Mouse (Mus musculus) lung, postnatal 0 days (tissue): ENCODE data around the gene Thy1. TPM values are rescaled to one million over a fixed set of nuclear protein-coding genes. Genes with fewer than 3 reads are reported as not detected.
A peak's percentile ranks its signal among the peaks of the same experiment; 100 is the strongest.

Experiments used
- ATAC-seq: fragments of 200-750 bp; cut with Nextera tagmentation; 2 replicates; pipeline ENCODE4 v1.8.0; 2017; ENCODE audit warnings: moderate library complexity
- DNase-seq: peaks from one replicate; pipeline ENCODE4 v3.0.0-alpha.2; 2016; ENCODE audit warnings: low spot score
- H3K27ac ChIP-seq: fragments of 300-500 bp; sonication (generic); 2 replicates; pipeline ENCODE4 v1.5.1; 2014; ENCODE audit warnings: antibody characterized with exemption, mild to moderate bottlenecking, low read length, mixed read lengths
- H3K27me3 ChIP-seq: fragments of 300-500 bp; sonication (generic); replicated peaks from 2 replicates; pipeline ENCODE4 v1.6.1; 2014; ENCODE audit warnings: low read length, mixed read lengths; ENCODE audit not compliant: insufficient read depth
- H3K36me3 ChIP-seq: fragments of 300-500 bp; sonication (generic); 2 replicates; pipeline ENCODE4 v1.6.1; 2014; ENCODE audit warnings: low read length, mixed read lengths; ENCODE audit not compliant: insufficient read depth
- H3K4me1 ChIP-seq: fragments of 300-500 bp; sonication (generic); 2 replicates; pipeline ENCODE4 v1.6.1; 2014; ENCODE audit warnings: antibody characterized with exemption, low read depth, low read length, mixed read lengths; ENCODE audit not compliant: insufficient read depth
- H3K4me2 ChIP-seq: fragments of 300-500 bp; sonication (generic); replicated peaks from 2 replicates; pipeline ENCODE4 v1.6.1; 2014; ENCODE audit warnings: low read depth, mild to moderate bottlenecking, low read length, moderate library complexity, mixed read lengths
- H3K4me3 ChIP-seq: fragments of 300-500 bp; sonication (generic); 2 replicates; pipeline ENCODE4 v1.5.1; 2014; ENCODE audit warnings: low read depth, low read length
- H3K9ac ChIP-seq: fragments of 300-500 bp; sonication (generic); replicated peaks from 2 replicates; pipeline ENCODE4 v1.6.1; 2014; ENCODE audit warnings: low read depth, mild to moderate bottlenecking
- H3K9me3 ChIP-seq: fragments of 300-500 bp; sonication (generic); 2 replicates; pipeline ENCODE4 v1.6.1; 2016; ENCODE audit warnings: low read length, mixed read lengths
- CTCF ChIP-seq: IDR thresholded peaks from 2 replicates; pipeline ENCODE4 v1.5.1; 2016; ENCODE audit warnings: antibody characterized with exemption, mild to moderate bottlenecking
- EP300 ChIP-seq: IDR thresholded peaks from 2 replicates; pipeline ENCODE4 v1.6.1; 2016; ENCODE audit warnings: antibody characterized with exemption, mild to moderate bottlenecking, control low read depth
- WGBS: fragments of 180-500 bp; shearing (Covaris S2); extraction: QIAGEN DNeasy Blood & Tissue Kit; methylation state at CpG from one replicate; pipeline ENCODE4 v1.1.7; 2014; 5-methylcytosine and 5-hydroxymethylcytosine counted together
- polyA plus RNA-seq: library from polyadenylated mRNA; unstranded; fragments of >200 nt; fragmentation: Nextera tagmentation; extraction: Ambion mirVana; gene quantifications from 2 replicates; pipeline ENCODE4 v1.2.1, GENCODE M21; 2015

Thy1 gene
- polyA plus RNA-seq, 1 experiment from 2014 or later: 2.9 TPM

DNA sequence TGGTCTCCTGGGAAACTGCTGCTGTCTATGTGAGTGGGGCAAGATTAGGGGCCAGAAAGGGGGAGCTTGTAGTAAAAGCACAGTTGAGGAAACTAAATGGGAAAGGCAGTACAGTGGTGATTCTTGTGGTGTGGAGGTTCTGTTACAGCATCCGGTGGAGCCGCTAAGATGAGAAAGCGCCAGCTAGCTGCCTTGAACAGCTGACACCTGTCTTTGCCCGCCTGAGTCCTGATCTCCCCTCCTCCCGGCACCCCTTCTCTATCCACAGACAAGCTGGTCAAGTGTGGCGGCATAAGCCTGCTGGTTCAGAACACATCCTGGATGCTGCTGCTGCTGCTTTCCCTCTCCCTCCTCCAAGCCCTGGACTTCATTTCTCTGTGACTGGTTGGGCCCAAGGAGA is 3.9 kb downstream of the Thy1 start:
- TF ChIP-seq CTCF (no peak), EP300 (no peak)
- 26% methylated on average over 6 of the region's 6 CpGs for WGBS
- H3K4me2 ChIP-seq: no peak overlapping the region
- H3K4me3 ChIP-seq: no peak overlapping the region
- no peaks in the 10 kb centered on the region for H3K4me1 ChIP-seq
- H3K27me3 ChIP-seq: peaks cover 17% of the 10 kb centered on the region
- no peaks in the 10 kb centered on the region for H3K36me3 ChIP-seq
- DNase-seq: no peak
- H3K9ac ChIP-seq: no peak overlapping the region
- ATAC-seq: no peak
- no peak overlapping the region for H3K27ac ChIP-seq
- H3K9me3 ChIP-seq: no peaks in the 10 kb centered on the region

DNA sequence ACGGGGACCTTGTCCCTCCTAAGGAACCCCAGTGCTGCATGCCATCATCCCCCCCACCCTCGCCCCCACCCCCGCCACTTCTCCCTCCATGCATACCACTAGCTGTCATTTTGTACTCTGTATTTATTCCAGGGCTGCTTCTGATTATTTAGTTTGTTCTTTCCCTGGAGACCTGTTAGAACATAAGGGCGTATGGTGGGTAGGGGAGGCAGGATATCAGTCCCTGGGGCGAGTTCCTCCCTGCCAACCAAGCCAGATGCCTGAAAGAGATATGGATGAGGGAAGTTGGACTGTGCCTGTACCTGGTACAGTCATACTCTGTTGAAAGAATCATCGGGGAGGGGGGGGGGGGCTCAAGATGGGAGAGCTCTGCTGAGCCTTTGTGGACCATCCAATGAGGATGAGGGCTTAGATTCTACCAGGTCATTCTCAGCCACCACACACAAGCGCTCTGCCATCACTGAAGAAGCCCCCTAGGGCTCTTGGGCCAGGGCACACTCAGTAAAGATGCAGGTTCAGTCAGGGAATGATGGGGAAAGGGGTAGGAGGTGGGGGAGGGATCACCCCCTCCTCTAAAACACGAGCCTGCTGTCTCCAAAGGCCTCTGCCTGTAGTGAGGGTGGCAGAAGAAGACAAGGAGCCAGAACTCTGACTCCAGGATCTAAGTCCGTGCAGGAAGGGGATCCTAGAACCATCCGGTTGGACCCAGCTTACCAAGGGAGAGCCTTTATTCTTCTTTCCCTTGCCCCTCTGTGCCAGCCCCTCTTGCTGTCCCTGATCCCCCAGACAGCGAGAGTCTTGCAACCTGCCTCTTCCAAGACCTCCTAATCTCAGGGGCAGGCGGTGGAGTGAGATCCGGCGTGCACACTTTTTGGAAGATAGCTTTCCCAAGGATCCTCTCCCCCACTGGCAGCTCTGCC is 4.6 kb downstream of the Thy1 start:
- peaks cover 15% of the 10 kb centered on the region for H3K27me3 ChIP-seq
- H3K36me3 ChIP-seq: no peaks in the 10 kb centered on the region
- no peak overlapping the region for H3K27ac ChIP-seq
- no peak for DNase-seq
- 64% methylated on average over 14 of the region's 14 CpGs for WGBS
- no peak overlapping the region for H3K4me3 ChIP-seq
- H3K4me1 ChIP-seq: no peaks in the 10 kb centered on the region
- no peak overlapping the region for H3K4me2 ChIP-seq
- H3K9me3 ChIP-seq: no peaks in the 10 kb centered on the region
- TF ChIP-seq EP300 (no peak), CTCF (no peak)
- H3K9ac ChIP-seq: no peak overlapping the region
- ATAC-seq: no peak

DNA sequence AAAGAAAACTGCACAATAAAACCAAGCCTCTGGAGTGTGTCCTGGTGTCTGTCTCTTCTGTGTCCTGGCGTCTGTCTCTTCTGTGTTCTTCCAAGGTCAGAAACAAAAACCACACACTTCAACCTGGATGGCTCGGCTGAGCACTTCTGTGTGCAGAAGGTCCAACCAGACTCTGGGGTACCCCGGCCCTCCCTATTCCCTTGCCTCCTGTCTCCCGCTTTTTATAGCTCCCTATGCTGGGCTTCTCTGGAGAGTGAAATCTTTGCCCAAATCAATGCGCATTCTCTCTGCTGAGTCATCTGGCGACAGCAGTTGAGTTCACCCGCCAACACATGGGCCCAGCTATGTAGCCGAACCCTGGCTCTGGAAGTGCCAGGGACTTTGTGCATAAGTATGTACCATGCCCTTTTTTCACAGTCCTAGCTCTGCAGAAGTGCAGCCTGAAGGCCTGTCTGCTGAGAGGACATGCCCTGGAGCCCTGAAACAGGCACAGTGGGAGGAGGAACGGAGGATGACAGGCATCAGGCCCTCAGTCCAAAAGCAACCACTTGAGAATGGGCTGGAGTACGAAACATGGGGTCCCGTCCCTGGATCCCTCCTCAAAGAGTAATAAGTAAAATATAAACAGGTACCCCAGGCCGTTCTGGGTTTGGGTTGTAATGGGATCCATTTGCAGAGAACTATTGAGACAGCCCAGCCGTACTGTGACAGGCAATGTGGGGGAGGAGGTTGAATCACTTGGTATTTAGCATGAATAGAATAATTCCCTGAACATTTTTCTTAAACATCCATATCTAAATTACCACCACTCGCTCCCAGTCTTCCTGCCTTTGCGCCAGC is 5.6 kb downstream of the Thy1 start:
- H3K27me3 ChIP-seq: peaks cover 8% of the 10 kb centered on the region
- H3K27ac ChIP-seq: no peak overlapping the region

DNA sequence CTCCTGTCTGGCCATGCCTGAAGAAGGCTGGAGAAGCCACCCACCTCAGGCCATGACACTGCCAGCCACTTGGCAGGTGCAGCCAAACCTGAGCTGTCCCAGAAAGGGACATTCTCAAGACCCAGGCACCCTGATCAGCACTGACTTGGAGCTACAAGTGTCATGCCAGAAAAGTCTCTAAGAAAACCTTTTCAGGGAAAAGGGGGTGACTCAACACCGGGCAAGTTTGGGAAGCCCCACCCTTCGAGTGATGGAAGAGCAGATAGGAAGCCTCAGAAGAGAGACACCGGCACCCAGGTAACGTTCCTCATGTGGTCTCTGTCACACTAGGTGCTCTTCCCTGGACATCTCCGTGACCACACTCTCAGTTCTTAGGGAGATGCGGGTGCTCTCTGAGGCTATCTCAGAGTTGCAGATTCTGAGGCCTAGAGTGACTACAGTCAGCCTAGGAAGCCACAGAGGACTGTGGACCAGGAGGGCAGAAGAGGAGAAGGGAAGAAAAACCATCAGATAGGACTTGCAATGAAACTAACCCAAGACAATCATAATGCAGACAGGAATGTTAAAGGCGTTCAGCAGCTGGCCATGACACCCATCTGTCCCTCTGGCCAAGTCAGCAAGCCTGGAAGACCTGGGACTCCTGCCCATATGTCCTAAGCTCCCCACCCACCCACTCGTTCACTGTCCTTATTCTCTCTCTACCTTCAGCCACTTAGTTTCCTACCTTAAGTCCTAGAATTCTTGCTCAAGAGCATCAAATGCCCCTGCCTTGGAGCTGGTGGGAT is 6.4 kb downstream of the Thy1 start:
- Histone ChIP-seq H3K4me1 (no peaks in the 10 kb centered on the region), H3K36me3 (no peaks in the 10 kb centered on the region), H3K4me2 (no peak overlapping the region), H3K9me3 (no peaks in the 10 kb centered on the region), H3K9ac (no peak overlapping the region), H3K4me3 (no peak overlapping the region), H3K27me3 (peaks cover 2% of the 10 kb centered on the region; the same call in 1 of the 2 replicates), H3K27ac (no peak overlapping the region)
- no peak for DNase-seq
- no peak for ATAC-seq
- TF ChIP-seq CTCF (no peak), EP300 (no peak)
- 84% methylated on average over 8 of the region's 8 CpGs for WGBS

More for the DNA sequence above, 5.6 kb downstream of the Thy1 start:
- no peaks in the 10 kb centered on the region for H3K9me3 ChIP-seq
- no peaks in the 10 kb centered on the region for H3K4me1 ChIP-seq
- H3K36me3 ChIP-seq: no peaks in the 10 kb centered on the region
- TF ChIP-seq CTCF (no peak), EP300 (no peak)
- ATAC-seq (no peak), DNase-seq (no peak)
- no peak overlapping the region for H3K9ac ChIP-seq
- H3K4me2 ChIP-seq: no peak overlapping the region
- WGBS: 68% methylated on average over 15 of the region's 15 CpGs
- no peak overlapping the region for H3K4me3 ChIP-seq

DNA sequence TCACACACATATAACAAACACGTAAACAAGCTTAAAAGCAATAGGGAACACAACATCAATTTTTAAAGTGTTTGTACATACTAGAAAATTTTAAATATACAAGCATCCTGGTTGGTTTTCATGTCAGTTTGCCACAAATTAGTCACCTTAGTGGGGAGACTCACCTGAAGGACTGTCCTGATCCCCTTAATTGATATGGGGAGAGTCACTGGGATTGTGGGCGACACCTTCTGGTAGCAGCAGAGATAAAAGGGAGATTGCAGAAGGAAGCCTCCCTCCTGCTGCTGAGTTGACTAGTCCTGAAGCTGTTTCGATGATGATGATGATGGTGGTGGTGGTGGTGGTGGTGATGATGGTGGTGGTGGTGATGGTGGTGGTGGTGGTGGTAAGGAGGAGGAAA is 9.7 kb downstream of the Thy1 start:
- Histone ChIP-seq H3K9me3 (no peaks in the 10 kb centered on the region), H3K4me1 (no peaks in the 10 kb centered on the region), H3K4me3 (no peak overlapping the region), H3K9ac (no peak overlapping the region), H3K4me2 (no peak overlapping the region), H3K36me3 (no peaks in the 10 kb centered on the region), H3K27ac (no peak overlapping the region), H3K27me3 (no peaks in the 10 kb centered on the region)
- TF ChIP-seq EP300 (no peak), CTCF (0 out of 2 replicates have a peak, but pooled peaks have one; percentile 11)
- ATAC-seq (no peak), DNase-seq (no peak)
- 65% methylated on average over 3 of the region's 3 CpGs for WGBS

DNA sequence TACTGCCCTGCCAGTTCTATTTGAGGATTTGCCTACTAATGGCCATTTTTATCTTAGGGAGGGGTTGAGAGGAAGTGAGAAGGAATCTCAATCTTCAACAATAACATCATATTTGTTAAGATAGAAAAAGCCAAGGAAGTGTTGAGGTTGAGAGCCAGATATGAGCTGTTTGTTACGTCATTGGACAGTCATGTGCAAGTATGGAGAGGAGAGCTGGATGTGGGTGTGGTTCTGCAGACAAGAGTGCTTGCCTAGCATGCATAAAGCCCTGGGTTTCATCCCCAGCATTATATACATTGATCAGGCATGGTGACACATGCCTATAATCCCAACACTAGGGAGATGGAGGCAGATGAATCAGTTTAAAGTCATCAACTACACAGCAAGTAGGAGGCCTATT is 10.8 kb downstream of the Thy1 start:
- Histone ChIP-seq H3K4me3 (no peak overlapping the region), H3K27ac (no peak overlapping the region), H3K9ac (no peak overlapping the region), H3K4me2 (no peak overlapping the region), H3K9me3 (no peaks in the 10 kb centered on the region), H3K27me3 (no peaks in the 10 kb centered on the region), H3K36me3 (no peaks in the 10 kb centered on the region), H3K4me1 (no peaks in the 10 kb centered on the region)
- ATAC-seq (no peak), DNase-seq (no peak)
- TF ChIP-seq EP300: no peak
- TF ChIP-seq CTCF: no peak
- WGBS: 36% methylated on average over 1 of the region's 1 CpGs
